Mouse (Mus musculus): ENCODE data around the gene Bphl. TPM values are rescaled to one million over a fixed set of nuclear protein-coding genes. Genes with fewer than 3 reads are reported as not detected.

Bphl gene
- polyA plus RNA-seq, 1 experiment from 2014 or later, result 32.5 TPM

- peak overlapping the region; percentile 2; the same call in 1 of the 2 replicates for H3K4me2 ChIP-seq
- ATAC-seq (ENCODE audit: low FRiP score) (peak; percentile 96), DNase-seq (ENCODE audit: low spot score, missing footprints) (peak; percentile 89)
- WGBS, result 24% methylated on average over 6 of the region's 7 CpGs
- peaks cover 12% of the 10 kb centered on the region for H3K4me1 ChIP-seq (ENCODE audit: control insufficient read depth, insufficient read depth, low read length)
- H3K36me3 ChIP-seq (ENCODE audit: control insufficient read depth, insufficient read depth, low read length), result no peaks in the 10 kb centered on the region
- peak overlapping the region; percentile 76 for H3K27ac ChIP-seq (ENCODE audit: low read depth, low read length)
- no peaks in the 10 kb centered on the region for H3K27me3 ChIP-seq (ENCODE audit: control insufficient read depth, insufficient read depth, low read length)
- H3K9ac ChIP-seq (ENCODE audit: low read length), result no peak overlapping the region
- H3K4me3 ChIP-seq (ENCODE audit: low read depth, low read length), result no peak overlapping the region
- no peaks in the 10 kb centered on the region for H3K9me3 ChIP-seq (ENCODE audit: control insufficient read depth, low read length)
These were observed 58.4 kb downstream of the Bphl start for GRCm38 (mm10) chr13:34095542-34096435.

GRCm38 (mm10) chr13:34096455-34096854, 59.1 kb downstream of the Bphl start:
- 60% methylated on average over 4 of the region's 4 CpGs for WGBS
- Histone ChIP-seq H3K4me3 (ENCODE audit: low read depth, low read length) (no peak overlapping the region), H3K4me2 (no peak overlapping the region), H3K27me3 (ENCODE audit: control insufficient read depth, insufficient read depth, low read length) (no peaks in the 10 kb centered on the region), H3K27ac (ENCODE audit: low read depth, low read length) (peak overlapping the region; percentile 76), H3K4me1 (ENCODE audit: control insufficient read depth, insufficient read depth, low read length) (peaks cover 12% of the 10 kb centered on the region), H3K36me3 (ENCODE audit: control insufficient read depth, insufficient read depth, low read length) (no peaks in the 10 kb centered on the region), H3K9me3 (ENCODE audit: control insufficient read depth, low read length) (no peaks in the 10 kb centered on the region), H3K9ac (ENCODE audit: low read length) (no peak overlapping the region)
- peak; percentile 89 for DNase-seq (ENCODE audit: low spot score, missing footprints)
- ATAC-seq (ENCODE audit: low FRiP score), result peak; percentile 69

- ATAC-seq (ENCODE audit: low FRiP score) (no peak), DNase-seq (ENCODE audit: low spot score, missing footprints) (no peak)
- 66% methylated on average over 3 of the region's 3 CpGs for WGBS
- Histone ChIP-seq H3K36me3 (ENCODE audit: control insufficient read depth, insufficient read depth, low read length) (no peaks in the 10 kb centered on the region), H3K27me3 (ENCODE audit: control insufficient read depth, insufficient read depth, low read length) (no peaks in the 10 kb centered on the region), H3K9me3 (ENCODE audit: control insufficient read depth, low read length) (no peaks in the 10 kb centered on the region), H3K4me1 (ENCODE audit: control insufficient read depth, insufficient read depth, low read length) (peaks cover 12% of the 10 kb centered on the region), H3K27ac (ENCODE audit: low read depth, low read length) (no peak overlapping the region), H3K4me2 (no peak overlapping the region), H3K4me3 (ENCODE audit: low read depth, low read length) (no peak overlapping the region), H3K9ac (ENCODE audit: low read length) (no peak overlapping the region)
These were observed 59.7 kb downstream of the Bphl start for GRCm38 (mm10) chr13:34097086-34097485.

- Histone ChIP-seq H3K9me3 (ENCODE audit: control insufficient read depth, low read length) (no peaks in the 10 kb centered on the region), H3K9ac (ENCODE audit: low read length) (no peak overlapping the region), H3K36me3 (ENCODE audit: control insufficient read depth, insufficient read depth, low read length) (no peaks in the 10 kb centered on the region), H3K27ac (ENCODE audit: low read depth, low read length) (no peak overlapping the region), H3K4me1 (ENCODE audit: control insufficient read depth, insufficient read depth, low read length) (peaks cover 12% of the 10 kb centered on the region), H3K4me3 (ENCODE audit: low read depth, low read length) (no peak overlapping the region), H3K27me3 (ENCODE audit: control insufficient read depth, insufficient read depth, low read length) (no peaks in the 10 kb centered on the region), H3K4me2 (no peak overlapping the region)
- ATAC-seq (ENCODE audit: low FRiP score) (no peak), DNase-seq (ENCODE audit: low spot score, missing footprints) (no peak)
- WGBS, result 80% methylated on average over 3 of the region's 3 CpGs
These were observed 63.3 kb downstream of the Bphl start for GRCm38 (mm10) chr13:34100733-34101132.

GRCm38 (mm10) chr13:34101247-34101646, 63.9 kb downstream of the Bphl start:
- no peaks in the 10 kb centered on the region for H3K27me3 ChIP-seq (ENCODE audit: control insufficient read depth, insufficient read depth, low read length)
- WGBS, result 95% methylated on average over 10 of the region's 10 CpGs
- no peak overlapping the region for H3K4me2 ChIP-seq
- ATAC-seq (ENCODE audit: low FRiP score), result no peak
- no peak overlapping the region for H3K4me3 ChIP-seq (ENCODE audit: low read depth, low read length)
- H3K4me1 ChIP-seq (ENCODE audit: control insufficient read depth, insufficient read depth, low read length), result peaks cover 7% of the 10 kb centered on the region
- no peaks in the 10 kb centered on the region for H3K9me3 ChIP-seq (ENCODE audit: control insufficient read depth, low read length)
- H3K9ac ChIP-seq (ENCODE audit: low read length), result no peak overlapping the region
- H3K27ac ChIP-seq (ENCODE audit: low read depth, low read length), result no peak overlapping the region
- H3K36me3 ChIP-seq (ENCODE audit: control insufficient read depth, insufficient read depth, low read length), result no peaks in the 10 kb centered on the region
- DNase-seq (ENCODE audit: low spot score, missing footprints), result no peak

- Histone ChIP-seq H3K4me2 (no peak overlapping the region), H3K36me3 (ENCODE audit: control insufficient read depth, insufficient read depth, low read length) (no peaks in the 10 kb centered on the region)
- 86% methylated on average over 9 of the region's 9 CpGs for WGBS
These were observed 64.5 kb downstream of the Bphl start for GRCm38 (mm10) chr13:34101908-34102307.

GRCm38 (mm10) chr13:34105364-34105763, 68.0 kb downstream of the Bphl start:
- WGBS, result 83% methylated on average over 1 of the region's 1 CpGs
- no peak overlapping the region for H3K9ac ChIP-seq (ENCODE audit: low read length)
- H3K4me3 ChIP-seq (ENCODE audit: low read depth, low read length), result no peak overlapping the region
- no peaks in the 10 kb centered on the region for H3K27me3 ChIP-seq (ENCODE audit: control insufficient read depth, insufficient read depth, low read length)
- DNase-seq (ENCODE audit: low spot score, missing footprints) (no peak), ATAC-seq (ENCODE audit: low FRiP score) (no peak)
- H3K9me3 ChIP-seq (ENCODE audit: control insufficient read depth, low read length), result no peaks in the 10 kb centered on the region
- H3K36me3 ChIP-seq (ENCODE audit: control insufficient read depth, insufficient read depth, low read length), result no peaks in the 10 kb centered on the region
- no peak overlapping the region for H3K27ac ChIP-seq (ENCODE audit: low read depth, low read length)
- no peak overlapping the region for H3K4me2 ChIP-seq
- H3K4me1 ChIP-seq (ENCODE audit: control insufficient read depth, insufficient read depth, low read length), result peaks cover 7% of the 10 kb centered on the region

More at GRCm38 (mm10) chr13:34101908-34102307, 64.5 kb downstream of the Bphl start:
- Histone ChIP-seq H3K27me3 (ENCODE audit: control insufficient read depth, insufficient read depth, low read length) (no peaks in the 10 kb centered on the region), H3K9me3 (ENCODE audit: control insufficient read depth, low read length) (no peaks in the 10 kb centered on the region), H3K4me3 (ENCODE audit: low read depth, low read length) (no peak overlapping the region), H3K9ac (ENCODE audit: low read length) (no peak overlapping the region), H3K4me1 (ENCODE audit: control insufficient read depth, insufficient read depth, low read length) (peaks cover under 1% of the 10 kb centered on the region; the same call in 1 of the 2 replicates), H3K27ac (ENCODE audit: low read depth, low read length) (no peak overlapping the region)
- DNase-seq (ENCODE audit: low spot score, missing footprints) (no peak), ATAC-seq (ENCODE audit: low FRiP score) (no peak)

GRCm38 (mm10) chr13:34106256-34106655, 68.9 kb downstream of the Bphl start:
- no peak overlapping the region for H3K4me3 ChIP-seq (ENCODE audit: low read depth, low read length)
- ATAC-seq (ENCODE audit: low FRiP score) (no peak), DNase-seq (ENCODE audit: low spot score, missing footprints) (no peak)
- peaks cover 7% of the 10 kb centered on the region for H3K4me1 ChIP-seq (ENCODE audit: control insufficient read depth, insufficient read depth, low read length)
- H3K27ac ChIP-seq (ENCODE audit: low read depth, low read length), result no peak overlapping the region
- H3K4me2 ChIP-seq, result no peak overlapping the region
- no peaks in the 10 kb centered on the region for H3K36me3 ChIP-seq (ENCODE audit: control insufficient read depth, insufficient read depth, low read length)
- no peaks in the 10 kb centered on the region for H3K9me3 ChIP-seq (ENCODE audit: control insufficient read depth, low read length)
- H3K9ac ChIP-seq (ENCODE audit: low read length), result no peak overlapping the region
- WGBS, result 80% methylated on average over 2 of the region's 2 CpGs
- H3K27me3 ChIP-seq (ENCODE audit: control insufficient read depth, insufficient read depth, low read length), result no peaks in the 10 kb centered on the region

GRCm38 (mm10) chr13:34106999-34107398, 69.6 kb downstream of the Bphl start:
- H3K27ac ChIP-seq (ENCODE audit: low read depth, low read length), result no peak overlapping the region
- H3K4me1 ChIP-seq (ENCODE audit: control insufficient read depth, insufficient read depth, low read length), result peaks cover 7% of the 10 kb centered on the region
- H3K27me3 ChIP-seq (ENCODE audit: control insufficient read depth, insufficient read depth, low read length), result no peaks in the 10 kb centered on the region
- H3K9me3 ChIP-seq (ENCODE audit: control insufficient read depth, low read length), result no peaks in the 10 kb centered on the region
- ATAC-seq (ENCODE audit: low FRiP score), result no peak
- H3K4me3 ChIP-seq (ENCODE audit: low read depth, low read length), result no peak overlapping the region
- H3K36me3 ChIP-seq (ENCODE audit: control insufficient read depth, insufficient read depth, low read length), result no peaks in the 10 kb centered on the region
- WGBS, result 95% methylated on average over 1 of the region's 1 CpGs
- no peak for DNase-seq (ENCODE audit: low spot score, missing footprints)
- H3K9ac ChIP-seq (ENCODE audit: low read length), result no peak overlapping the region
- no peak overlapping the region for H3K4me2 ChIP-seq
